Mouse (Mus musculus): ENCODE measurements around the gene Btg3.

The Btg3 gene

DNA sequence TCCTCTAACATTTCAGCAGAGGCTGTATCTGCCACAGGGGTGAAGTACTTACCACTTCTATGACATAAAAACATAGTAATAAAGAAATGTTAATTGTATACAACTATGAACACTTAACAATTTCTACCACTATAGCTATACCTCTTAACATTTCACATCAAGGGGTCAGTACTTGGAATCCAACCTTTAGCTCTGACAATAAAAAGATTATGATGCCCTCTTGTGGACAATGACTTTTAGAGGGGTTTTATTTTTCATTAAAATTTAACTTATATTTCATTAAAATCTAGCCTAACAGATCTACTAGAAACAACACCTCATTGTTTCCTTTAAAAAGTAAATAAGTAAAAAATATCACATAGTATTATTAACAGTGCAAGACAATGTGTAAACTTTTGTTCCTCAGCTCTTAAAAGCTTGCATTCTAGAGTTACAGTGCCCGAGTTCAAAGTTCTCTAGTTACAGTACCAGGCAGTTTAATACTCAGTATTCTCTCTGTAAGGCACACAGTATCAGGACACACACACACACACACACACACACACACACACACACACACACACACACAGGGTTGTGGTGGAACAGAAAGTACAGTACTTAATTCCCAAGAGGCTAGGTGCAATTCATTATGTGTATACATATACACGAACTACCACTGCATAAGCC is 30.2 kb downstream of the Btg3 start:
- no peak for DNase-seq (ENCODE audit: low spot score)

DNA sequence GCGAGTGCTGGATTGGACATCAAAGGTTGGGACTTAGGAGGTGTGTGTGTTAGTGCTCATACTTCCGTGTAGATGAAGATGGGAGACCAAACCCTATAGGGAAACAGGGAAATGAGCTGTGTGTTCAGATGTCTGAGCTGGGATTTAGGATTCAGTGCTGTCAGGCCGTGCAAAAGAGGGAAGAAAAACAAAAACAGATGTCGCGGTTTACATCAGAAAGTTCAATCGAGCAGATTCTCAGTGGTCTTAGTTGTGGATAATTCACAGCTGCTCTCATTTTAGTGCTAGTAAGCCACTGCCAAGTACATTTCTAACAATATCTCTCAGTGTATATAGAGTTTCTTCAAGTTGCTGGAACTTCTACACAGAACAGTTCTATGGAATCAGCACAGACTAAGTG is 33.2 kb downstream of the Btg3 start:
- no peak for DNase-seq (ENCODE audit: low spot score)

DNA sequence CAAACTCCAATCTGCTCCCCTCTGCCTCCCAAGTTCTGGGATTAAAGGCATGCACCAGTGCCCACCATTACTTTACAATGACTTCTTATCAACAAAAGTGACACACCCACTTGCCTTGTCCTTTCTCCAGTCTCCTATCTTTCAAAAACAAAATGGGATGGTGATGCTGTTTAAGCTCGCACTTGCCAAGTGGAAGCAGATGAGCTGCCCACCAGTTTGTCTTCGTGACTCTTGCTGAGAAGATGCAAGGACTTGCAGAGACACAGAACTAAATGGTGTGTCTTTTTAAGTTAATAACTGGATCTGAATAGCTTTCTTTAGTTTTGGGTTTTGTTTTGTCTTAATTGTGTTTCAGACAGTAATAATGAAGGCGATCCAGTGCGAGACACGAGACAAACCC is 34.2 kb downstream of the Btg3 start:
- DNase-seq (ENCODE audit: low spot score), result no peak

DNA sequence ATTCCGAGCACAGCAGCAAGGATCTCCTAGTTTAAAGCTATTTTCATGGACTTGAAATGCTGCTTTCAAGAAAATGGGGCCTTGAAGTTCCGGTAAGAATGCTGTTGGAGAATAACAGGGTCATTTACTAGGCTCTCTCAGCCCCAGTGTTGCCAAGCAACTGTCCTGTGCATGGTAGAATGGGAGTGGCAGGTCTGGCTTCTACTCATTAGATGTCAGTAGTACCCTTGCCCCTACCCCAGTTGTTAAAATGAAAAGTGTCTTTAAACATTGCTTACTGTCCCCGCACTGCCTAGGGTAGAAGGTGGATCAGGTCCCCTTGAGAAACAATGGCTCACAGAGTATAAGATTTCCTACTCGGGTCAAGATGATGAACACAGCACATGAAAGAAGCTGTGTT is 35.6 kb downstream of the Btg3 start:
- no peak for DNase-seq (ENCODE audit: low spot score)

DNA sequence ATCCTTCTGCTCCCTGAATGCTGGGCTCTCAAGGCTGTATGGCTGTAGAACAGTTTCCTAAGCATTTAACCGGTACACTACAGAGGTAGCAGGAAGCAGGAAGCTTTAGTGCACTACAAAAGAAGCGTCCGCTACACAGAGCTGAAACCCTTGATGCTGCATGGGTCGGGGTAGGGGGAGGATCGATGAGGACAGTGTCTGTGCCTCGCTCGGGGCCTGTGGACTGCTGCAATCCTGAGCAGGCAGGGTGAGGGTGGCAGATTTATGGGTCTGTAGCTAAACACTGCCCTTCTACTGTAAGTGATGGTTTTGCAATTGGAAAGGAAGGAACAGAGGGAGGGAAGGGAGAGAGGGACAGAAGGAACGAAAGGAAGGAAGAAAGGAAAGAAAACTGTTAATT is 39.8 kb downstream of the Btg3 start:
- no peak for DNase-seq (ENCODE audit: low spot score)

DNA sequence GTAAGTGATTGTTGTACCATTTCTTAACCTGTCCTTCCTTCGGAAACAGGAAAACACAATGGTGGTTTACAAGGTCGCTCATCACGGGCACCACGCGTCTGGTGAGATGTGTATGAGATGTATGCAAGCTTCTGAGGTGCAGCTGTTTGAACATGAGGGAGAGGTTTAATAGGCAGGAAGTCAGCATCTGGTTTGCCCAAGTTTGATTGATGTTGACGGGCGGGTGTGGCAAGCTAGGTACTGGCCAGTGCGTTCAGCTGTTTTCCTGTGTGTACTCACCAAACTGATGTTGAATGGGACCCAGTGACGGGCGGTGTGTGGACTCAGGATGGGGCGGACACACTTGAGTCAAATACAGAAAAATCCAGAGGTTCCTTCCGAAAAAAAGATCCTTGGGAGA is 49.0 kb downstream of the Btg3 start:
- DNase-seq (ENCODE audit: low spot score), result no peak

DNA sequence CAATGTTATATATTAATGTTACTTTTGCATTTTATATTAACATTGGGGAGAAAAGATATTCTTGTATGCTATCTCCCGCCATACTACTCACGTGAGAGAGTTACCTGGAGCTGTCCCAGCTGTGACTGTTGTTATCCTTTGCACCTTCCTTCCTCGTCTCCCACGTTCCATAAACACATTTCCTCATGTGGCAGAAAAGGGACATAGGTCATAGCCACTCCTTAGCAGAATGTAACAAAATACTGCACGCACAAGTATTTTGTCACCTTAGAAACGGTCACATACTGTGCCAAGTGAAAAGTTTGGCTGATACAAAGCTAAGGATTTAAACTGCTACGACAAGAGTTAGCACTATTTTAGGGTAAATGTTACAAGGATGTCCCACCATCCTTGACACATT is 49.4 kb downstream of the Btg3 start:
- DNase-seq (ENCODE audit: low spot score), result no peak

DNA sequence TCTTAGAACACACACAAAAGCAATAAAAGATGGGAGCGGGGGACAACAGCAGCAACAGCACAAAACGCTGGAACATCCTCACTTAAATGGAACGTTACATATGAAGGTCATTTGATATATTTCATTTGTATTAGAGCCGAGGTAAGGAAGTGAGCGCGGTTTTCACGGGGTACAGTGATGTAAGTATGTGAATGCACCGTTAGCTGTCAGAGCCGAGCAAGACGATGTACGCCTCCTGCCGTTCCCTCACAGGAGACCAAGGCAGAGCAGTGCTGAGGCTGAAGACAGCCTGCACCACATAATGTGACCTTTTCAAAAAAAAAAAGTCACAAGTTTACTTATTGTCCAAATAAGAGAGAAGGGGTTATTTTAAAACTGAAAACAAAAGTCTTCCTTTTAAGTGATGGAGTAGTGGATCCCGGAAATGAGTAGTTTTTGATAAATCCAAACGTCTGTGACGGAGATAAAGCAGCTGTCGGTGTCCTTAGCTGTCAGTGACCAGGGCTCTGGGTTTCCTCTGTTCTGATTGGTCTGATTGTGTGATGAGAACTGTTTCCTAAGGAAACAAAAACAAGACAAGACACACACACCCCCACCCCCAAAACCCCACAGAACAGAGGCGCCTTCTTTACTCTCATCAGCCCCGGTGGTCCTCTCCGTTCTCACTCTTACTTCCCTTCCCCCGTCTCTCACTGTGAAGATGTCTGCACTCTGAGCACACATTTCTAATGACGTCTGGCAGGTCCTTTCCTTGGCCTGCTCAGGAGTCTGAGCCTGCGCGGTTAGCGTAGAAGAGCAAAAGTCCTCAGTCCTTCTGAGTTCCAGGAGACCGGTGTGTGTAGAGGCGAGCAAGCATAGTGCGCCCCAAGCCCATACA is 50.8 kb downstream of the Btg3 start:
- DNase-seq (ENCODE audit: low spot score), result no peak

DNA sequence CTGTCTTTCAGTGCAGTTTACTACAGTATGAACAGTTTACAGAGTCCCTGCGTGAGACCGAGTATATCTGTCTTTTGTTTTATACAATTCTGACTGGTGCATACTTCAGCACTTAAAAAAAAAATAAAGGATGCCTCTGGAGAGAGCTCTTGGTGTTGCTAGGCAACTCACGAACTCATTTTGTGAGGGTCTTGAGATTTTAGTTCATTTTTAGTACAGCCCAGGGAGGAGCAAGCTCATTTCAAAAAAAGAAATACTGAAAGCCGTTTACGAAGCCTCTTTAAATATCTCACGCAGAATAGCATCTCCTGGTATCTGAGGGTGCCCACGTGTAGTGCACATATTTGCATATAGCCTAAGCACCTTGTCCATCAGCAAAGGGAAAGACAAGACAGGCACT is 54.9 kb downstream of the Btg3 start:
- DNase-seq (ENCODE audit: low spot score), result no peak

DNA sequence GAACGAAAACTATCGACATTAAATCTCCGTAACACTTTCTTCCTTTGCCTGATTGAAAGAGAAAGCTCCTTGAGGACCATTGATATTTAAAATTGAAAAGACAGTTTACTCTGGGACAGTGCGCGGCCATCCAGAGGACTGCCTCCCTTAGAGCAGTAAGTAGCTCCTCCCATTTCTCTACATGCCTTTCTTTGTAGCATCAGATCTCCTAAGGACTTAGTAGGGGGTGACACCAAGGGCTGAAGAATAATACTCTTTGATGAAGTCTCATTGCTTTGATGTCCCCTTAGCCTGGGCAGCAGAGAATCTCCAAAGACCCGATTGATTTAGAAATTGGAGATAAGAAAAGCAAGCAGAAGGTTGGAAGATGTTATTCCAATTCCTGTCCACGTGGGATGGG is 55.4 kb downstream of the Btg3 start:
- no peak for DNase-seq (ENCODE audit: low spot score)

DNA sequence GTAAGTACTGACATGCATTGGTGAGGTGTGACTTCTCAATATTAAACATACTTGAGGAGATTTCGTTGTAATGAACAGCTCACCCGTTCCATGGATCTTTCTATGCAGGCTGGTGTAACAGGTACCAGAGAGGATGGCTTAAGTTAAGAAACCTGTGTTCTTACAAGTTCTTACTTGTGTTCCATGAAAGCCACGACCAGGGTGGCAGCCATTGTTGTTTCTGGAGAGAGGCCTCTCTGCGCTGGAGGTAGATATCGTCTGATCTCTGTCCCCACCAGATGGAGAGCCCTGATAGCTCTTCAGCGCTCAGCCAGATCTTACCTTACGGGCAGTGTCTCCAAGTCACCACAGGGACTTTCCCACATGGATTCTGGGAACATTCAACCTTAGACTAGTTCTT is 57.3 kb downstream of the Btg3 start:
- DNase-seq (ENCODE audit: low spot score), result no peak

DNA sequence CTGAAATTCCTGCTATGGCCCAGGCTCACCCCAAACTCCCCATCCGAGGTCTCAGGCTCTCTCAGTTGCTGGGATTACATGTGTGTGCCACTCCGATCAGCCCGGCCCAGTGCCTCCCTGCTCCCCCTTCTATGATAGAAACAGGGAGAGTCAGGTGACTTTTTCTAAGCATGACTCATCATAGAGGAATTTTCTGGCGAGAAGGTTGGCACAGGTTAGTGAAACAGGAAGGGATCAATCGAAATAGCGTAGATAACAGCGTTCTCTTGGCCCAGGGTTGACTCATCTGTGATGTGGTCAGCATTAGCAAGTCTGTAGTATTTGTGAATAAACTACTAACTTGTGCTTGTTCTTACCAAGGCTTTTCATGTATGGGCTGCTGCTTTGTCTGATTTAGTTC is 59.0 kb downstream of the Btg3 start:
- no peak for DNase-seq (ENCODE audit: low spot score)

DNA sequence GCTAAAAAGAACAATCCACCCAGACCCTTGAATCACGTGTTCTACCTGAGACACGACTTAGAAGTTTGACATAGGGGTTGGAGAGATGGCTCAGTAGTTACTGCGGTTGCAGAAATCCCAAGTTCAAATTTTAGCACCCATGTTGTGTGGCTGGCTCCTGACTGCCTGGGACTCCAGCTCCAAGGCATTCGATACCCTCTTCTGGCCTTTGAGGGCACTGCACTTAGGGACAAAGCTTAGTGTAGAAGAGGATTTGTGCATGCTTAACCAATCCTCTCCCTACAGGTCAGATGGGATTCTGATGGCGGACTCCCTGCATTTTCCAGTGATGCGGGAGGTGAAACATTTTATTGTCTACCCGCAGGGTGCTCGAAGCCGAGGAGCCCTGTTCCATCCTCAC is 60.1 kb downstream of the Btg3 start:
- no peak for DNase-seq (ENCODE audit: low spot score)

DNA sequence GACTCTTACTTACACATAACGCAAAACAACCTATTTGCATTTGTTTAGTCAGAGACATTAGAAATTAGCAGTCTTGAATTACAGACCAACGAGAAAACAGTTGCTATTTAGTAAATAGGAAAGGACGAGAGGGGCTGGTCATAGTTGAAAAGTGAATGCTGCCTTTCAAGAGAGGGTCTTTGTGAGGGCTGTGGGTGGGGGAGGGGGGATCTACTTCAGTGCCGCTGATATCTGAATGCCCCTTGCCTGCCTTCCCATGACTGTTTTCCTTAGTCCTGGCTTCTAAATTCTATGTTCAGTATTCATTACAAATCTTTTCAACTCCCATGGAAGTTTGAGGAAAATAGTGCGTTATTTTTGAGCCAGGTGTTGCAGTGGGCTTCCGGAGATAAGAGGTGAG is 63.0 kb downstream of the Btg3 start:
- no peak for DNase-seq (ENCODE audit: low spot score)

DNA sequence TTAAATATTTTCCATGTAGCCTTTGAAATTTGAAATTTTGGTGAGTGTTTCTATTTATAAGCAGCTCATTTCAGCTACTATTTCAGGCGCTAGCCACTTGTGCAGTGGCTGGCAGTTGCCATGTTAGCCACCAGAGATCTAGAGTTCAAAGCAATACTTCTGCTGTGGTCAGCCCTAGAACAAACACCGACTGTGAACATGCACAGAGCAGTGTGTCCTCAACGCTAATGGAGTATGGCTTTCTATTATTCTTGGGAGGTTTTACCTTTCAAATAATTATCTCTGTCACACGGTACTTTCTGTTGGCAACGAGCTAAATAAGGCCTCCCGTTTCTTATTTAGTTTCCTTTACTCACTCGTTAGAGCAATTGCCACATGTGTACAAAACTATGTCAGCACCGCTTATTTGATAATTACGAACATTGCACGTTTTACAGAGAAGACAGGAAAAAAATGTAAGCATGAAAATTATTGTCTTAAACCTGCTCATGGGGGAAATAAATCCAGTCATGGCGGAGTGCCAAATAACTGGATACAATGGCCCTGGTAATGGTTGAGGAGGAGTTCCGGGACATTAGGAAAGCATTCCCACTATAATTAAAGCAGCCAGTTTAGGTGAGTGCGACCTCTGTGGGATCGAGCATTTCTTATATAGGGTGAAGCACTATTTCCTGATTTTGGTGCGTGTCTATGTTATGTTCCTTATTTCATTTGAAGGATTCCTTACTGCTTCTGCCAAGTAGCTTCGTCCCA is 63.7 kb downstream of the Btg3 start:
- DNase-seq (ENCODE audit: low spot score), result no peak

DNA sequence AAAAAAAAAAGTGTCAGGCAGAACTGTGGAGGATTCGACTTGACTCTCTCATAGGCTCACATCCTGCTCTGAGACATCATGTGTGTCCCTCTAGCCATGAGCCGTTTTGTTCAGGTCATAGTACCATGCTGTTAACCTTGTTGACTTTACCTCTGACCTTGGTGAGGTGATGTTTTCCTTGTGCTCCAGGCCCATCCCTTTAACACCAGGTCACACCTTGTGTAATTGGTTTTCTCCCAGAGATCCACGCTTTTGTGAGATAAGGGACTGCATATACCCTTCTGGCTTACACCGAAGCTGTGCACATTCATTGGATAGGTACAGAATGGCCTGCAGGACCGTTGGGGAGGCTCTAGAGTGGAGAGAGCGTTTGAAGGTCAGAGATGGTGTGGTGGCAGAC is 67.7 kb downstream of the Btg3 start:
- peak; percentile 40 for DNase-seq (ENCODE audit: low spot score)

DNA sequence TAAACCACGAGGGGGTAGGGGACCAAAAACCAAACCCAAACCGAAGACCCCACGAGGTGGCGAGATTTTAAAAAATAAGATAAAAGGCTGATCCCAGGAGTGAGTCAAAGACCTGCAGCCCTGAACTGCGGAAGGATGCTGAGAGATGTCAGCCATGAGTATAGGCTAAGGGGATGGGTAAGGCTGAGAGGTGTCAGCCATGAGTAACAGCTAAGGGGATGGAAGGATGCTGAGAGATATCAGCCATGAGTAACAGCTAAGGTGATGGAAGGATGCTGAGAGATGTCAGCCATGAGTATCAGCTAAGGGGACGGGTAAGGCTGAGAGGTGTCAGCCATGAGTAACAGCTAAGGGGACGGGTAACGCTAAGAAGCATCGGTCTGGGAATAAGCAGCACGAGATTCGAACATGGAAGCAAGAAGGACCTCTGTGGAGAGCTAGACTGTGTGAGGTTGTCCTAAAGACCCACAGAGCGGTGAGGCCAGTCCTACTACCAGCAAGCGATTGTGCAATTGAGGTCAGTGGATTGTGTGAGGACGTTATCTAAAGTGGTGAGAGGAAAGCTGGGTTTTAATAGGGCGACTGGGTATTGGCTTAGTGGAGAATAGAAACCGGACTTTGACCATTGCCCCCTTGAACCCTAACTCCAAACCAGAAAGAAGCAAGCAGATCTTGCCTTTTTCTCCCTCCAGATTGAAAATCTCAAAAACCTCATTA is 69.4 kb downstream of the Btg3 start:
- DNase-seq (ENCODE audit: low spot score), result peak; percentile 64

DNA sequence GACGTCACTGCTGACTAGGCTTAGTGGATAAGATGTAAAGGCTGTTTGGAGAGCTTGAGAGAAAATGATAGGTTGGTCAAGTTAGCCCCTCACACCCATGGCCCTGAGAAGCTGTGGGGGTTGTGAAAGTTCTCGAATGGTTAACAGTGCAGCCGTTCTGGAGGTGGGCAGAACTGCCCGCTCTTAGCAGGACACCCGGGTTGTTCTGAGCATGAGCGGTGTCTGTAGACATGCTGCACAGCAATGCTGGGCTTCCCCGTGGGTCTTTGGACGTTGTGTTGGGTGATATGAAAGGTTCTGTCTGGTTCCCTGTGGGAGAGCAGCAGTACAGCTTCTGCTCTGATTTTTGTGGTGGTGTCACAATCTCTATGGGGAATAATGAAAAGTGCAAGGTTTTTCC is 70.4 kb downstream of the Btg3 start:
- no peak for DNase-seq (ENCODE audit: low spot score)

DNA sequence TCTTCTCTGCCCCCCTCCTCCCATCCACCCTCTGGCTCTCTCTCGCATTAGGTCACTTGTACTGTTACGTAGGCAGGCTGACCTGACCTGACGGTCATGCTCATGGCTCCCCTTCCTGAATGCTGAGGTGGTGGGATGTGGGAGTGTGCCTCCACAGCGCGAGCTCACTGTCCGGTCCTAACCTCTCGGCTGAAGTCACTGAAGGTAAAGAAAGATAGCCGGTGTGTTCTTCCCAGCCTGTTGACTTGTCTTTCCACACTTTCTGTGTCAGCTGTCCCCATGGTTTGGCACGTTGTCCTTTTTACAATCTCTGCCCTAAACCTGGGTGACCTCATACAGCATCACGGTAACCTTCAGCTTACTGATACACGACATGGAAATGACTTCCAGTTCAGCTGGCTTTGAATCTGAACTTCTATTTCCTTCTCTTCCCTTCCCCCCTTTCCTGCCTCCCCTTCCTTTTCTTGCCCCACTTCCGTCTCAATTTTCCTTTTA is 71.3 kb downstream of the Btg3 start:
- no peak for DNase-seq (ENCODE audit: low spot score)

DNA sequence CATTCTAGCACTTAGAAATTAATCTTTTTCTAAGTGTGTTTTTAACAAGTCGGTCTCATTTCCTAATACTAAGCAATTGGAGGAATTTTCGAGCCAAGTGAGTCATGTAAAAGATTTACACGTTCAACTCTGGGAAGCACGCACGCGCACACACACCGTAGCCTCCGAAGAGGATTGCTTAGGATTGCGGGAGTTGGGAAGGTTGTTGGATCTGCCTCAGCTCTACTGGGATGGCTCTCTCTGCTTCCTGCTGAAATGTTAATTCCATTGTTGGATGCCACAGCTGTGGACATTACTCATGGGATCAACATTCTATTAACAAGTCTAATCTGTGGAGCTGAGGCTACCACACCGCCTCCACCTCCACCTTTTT is 74.3 kb downstream of the Btg3 start:
- no peak for DNase-seq (ENCODE audit: low spot score)

DNA sequence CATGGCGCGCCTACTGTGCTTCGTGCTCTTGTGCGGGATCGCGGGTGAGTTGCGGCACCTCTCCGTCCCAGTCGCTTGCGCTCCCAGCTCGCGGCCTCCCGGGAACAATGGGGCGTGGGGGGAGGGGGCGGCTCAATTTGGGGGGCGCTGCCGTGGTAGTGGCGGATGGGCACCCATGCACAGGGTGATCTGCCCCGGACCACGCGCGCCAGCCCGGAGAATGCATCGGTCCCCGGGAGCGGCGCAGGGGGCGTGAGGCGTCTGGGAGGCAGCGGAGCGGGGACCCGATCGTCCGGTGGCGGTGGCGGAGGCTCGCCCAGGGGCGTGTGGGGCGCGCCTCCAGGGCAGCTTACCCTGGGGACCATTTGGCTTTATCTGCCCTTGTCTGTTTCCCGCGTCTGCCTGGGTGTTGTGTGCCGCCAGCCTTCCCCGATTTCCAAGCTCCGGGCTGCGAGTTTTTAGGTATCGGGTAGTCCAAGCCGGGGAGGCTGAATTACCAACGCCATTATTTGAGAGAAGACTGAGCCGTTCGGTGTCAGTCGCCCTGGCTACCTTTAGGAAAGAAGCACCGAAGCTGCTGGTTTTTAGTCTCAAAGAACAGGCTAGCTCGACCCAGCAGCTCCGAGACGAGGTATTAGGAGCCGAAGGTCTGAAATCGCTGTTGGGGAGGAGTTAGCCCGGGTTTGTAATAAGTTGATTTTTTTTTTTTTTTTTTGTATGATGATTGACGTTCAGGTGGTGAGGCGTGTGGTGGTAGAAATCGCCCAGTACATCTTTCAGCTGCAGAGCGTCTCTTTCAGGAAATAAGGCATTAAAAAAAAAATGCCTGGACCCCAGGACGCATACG is 74.9 kb downstream of the Btg3 start:
- DNase-seq (ENCODE audit: low spot score), result no peak
